Mouse (Mus musculus) ovary, adult 2 months (tissue): ENCODE results near the gene Nsun2. TPM values are rescaled to one million over a fixed set of nuclear protein-coding genes. Genes with fewer than 3 reads are reported as not detected.

ENCODE experiments used
- polyA plus RNA-seq: library from polyadenylated mRNA; depleted of rRNA; stranded (reverse); fragments of >200 nt; gene quantifications from 2 replicates; pipeline ENCODE4 v1.2.3, GENCODE M21; 2012; rRNA removed

Nsun2 gene
- 62.2 and 94.5 TPM in 2 replicates for polyA plus RNA-seq

DNA sequence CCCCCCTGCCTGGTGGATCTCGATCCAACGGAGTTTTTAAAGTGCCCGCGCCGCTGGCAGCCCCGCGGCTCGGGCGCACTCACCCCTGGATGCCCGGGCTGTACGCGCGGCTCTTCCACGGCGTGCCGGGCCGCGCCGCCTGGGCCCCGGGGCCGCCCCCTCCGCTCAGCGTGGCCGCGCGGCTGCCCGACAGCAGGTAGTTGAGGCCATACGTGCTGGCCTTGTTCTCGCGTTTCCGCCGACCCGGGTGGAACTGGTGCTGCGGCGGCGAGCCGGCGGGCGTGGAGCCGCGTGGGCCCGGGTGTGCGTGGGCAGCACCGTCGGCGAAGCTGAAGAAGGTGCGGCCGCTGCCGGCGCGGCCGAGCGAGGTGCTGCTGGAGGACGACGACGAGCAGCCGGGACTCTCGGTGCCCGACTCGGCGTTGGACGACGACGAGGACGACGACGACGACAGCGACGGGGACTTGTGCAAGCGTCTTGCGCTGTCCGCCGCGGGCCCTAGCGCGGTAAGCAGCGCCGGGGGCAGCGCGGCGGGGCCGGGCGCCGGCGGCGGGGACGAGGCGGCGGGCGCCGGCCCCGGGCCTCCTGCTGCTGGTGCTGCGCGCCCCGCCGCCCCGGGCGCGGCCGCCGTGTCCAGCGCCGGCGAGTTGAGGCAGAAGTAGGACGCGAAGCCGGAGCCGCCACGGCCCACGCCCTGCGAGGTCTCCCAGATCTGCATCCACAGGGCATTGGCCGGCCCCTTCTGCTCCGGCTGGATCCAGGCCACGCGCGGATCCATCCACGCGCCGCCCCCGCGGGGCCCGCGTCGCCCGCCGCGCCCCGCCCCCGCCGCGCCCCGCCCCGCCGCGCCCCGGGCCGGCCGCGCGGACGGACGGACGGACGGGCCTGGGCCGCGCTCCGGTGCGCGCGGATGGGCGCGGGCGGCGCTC is at the start of gene Nsun2:
Nsun2 (plus strand) TSS at position 342 of the 929 bp plus-strand sequence.

GRCm38 (mm10) chr13:69534334-69534653 is 748 bp downstream of the Nsun2 start, which contains the start of gene Tent4a:
Gene Tent4a, minus strand, starts transcription at chr13:69534617.

DNA sequence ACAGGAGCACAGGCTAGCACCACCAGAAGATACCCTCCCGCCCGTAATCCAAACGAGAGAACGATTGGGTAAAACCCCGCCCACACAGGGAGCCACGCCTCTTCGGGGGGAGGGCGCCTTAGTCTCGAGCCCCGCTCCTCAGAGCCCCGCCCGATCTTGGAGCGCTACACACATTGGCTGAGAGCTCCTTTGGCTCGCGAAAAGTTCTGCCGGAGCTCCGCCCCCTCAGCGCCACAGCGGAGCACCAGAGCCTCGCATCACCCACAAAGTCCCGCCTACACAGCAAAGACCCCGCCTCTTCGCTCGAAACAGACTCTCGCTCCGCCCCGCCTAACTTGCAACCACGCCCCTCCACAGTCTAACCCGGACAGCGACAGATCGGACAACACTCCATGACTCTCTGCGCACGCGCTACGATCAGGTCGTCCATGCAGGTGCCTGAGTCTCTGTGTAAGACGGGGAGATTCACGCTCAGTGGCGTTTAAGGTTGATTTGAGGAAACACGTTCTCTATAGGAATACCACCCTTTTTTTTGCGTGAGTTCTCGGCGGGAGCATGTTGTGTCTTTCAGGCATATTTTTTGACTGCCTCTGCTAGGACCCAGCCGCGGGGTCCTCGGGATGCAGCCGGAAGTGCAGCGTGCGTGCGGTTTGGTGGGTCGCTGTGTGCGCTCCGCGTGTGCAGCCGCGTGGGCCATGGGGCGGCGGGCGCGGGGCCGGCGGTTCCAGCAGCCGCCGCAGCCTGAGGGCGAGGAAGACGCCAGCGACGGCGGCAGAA is 78.0 kb downstream of the Nsun2 start, which contains the start of gene Srd5a1:
Srd5a1 (minus strand) TSS at position 45 of the 777 bp plus-strand sequence.

Other genes with a start within 250 kb of the Nsun2 start
- gene Tent4a, start 871 bp downstream of the Nsun2 start, polyA plus RNA-seq = 27.4 and 32.8 TPM in 2 replicates
- gene Srd5a1, start 77.7 kb downstream of the Nsun2 start, polyA plus RNA-seq = 37.7 and 56.4 TPM in 2 replicates
- 5.1 and 10.2 TPM in 2 replicates for gene Ube2ql1, start 206.1 kb downstream of the Nsun2 start, polyA plus RNA-seq